Mouse (Mus musculus) limb, embryonic 14.5 days (tissue): ENCODE measurements around the gene Omg. TPM values are rescaled to one million over a fixed set of nuclear protein-coding genes. Genes with fewer than 3 reads are reported as not detected.

Experiments
- ATAC-seq: fragments of 200-750 bp; cut with Nextera tagmentation; 2 replicates; pipeline ENCODE4 v1.8.0; 2017; ENCODE audit warnings: low read depth, moderate number of reproducible peaks, moderate TSS enrichment; ENCODE audit not compliant: low FRiP score
- DNase-seq: peaks from one replicate; pipeline ENCODE4 v3.0.0-alpha.2; 2015; ENCODE audit warnings: low spot score
- H3K27ac ChIP-seq: fragments of 300-500 bp; sonication (generic); replicated peaks from 2 replicates; pipeline ENCODE4 v1.5.1; 2014; ENCODE audit warnings: low read depth, mild to moderate bottlenecking, low read length, moderate library complexity, mixed read lengths
- H3K27me3 ChIP-seq: fragments of 300-500 bp; sonication (generic); 2 replicates; pipeline ENCODE4 v1.6.1; 2014; ENCODE audit warnings: low read length, mixed read lengths; ENCODE audit not compliant: control insufficient read depth, insufficient read depth
- H3K36me3 ChIP-seq: fragments of 300-500 bp; sonication (generic); 2 replicates; pipeline ENCODE4 v1.6.1; 2014; ENCODE audit warnings: mild to moderate bottlenecking, low read length, moderate library complexity, mixed read lengths; ENCODE audit not compliant: control insufficient read depth, insufficient read depth
- H3K4me1 ChIP-seq: fragments of 300-500 bp; sonication (generic); 2 replicates; pipeline ENCODE4 v1.6.1; 2014; ENCODE audit warnings: antibody characterized with exemption, low read length, mixed read lengths; ENCODE audit not compliant: control insufficient read depth, insufficient read depth
- H3K4me2 ChIP-seq: fragments of 300-500 bp; sonication (generic); replicated peaks from 2 replicates; pipeline ENCODE4 v1.6.1; 2014; ENCODE audit warnings: low read depth, mild to moderate bottlenecking, low read length, moderate library complexity; ENCODE audit not compliant: severe bottlenecking
- H3K4me3 ChIP-seq: fragments of 300-500 bp; sonication (generic); replicated peaks from 2 replicates; pipeline ENCODE4 v1.5.1; 2014; ENCODE audit warnings: low read length
- H3K9ac ChIP-seq: fragments of 300-500 bp; sonication (generic); 2 replicates; pipeline ENCODE4 v1.6.1; 2014; ENCODE audit warnings: mild to moderate bottlenecking, low read depth, low read length, moderate library complexity; ENCODE audit not compliant: severe bottlenecking
- H3K9me3 ChIP-seq: fragments of 300-500 bp; sonication (generic); 2 replicates; pipeline ENCODE4 v1.6.1; 2016; ENCODE audit warnings: low read length; ENCODE audit not compliant: control insufficient read depth
- POLR2A ChIP-seq: fragments of 200-500 bp; IDR thresholded peaks from 2 replicates; pipeline ENCODE4 v1.8.0; 2012; ENCODE audit warnings: inconsistent platforms, mild to moderate bottlenecking, moderate library complexity, borderline replicate concordance; ENCODE audit not compliant: insufficient read depth, insufficient read length; ENCODE audit errors: extremely low read depth
- WGBS: fragments of 180-500 bp; shearing (Covaris S2); extraction: QIAGEN DNeasy Blood & Tissue Kit; methylation state at CpG from one replicate; pipeline ENCODE4 v1.1.7; 2014; 5-methylcytosine and 5-hydroxymethylcytosine counted together
- polyA plus RNA-seq, 2 experiments: library from polyadenylated mRNA; depleted of rRNA in 1 of 2; stranded (reverse) in 1 of 2; unstranded in 1 of 2; fragments of >200 nt; fragmentation: Nextera tagmentation in 1 of 2; extraction: Ambion mirVana in 1 of 2; gene quantifications; 2 replicates each; pipeline versions ENCODE4 v1.2.1 to v1.2.3; 2012 to 2014

Gene Omg
- polyA plus RNA-seq, 2 experiments: 0.03 to 0.26 TPM

- Histone ChIP-seq H3K9ac (no peak overlapping the region), H3K4me1 (no peaks in the 10 kb centered on the region), H3K4me3 (no peak overlapping the region), H3K27ac (no peak overlapping the region), H3K4me2 (no peak overlapping the region), H3K27me3 (no peaks in the 10 kb centered on the region), H3K9me3 (no peaks in the 10 kb centered on the region), H3K36me3 (peaks cover 17% of the 10 kb centered on the region)
- 90% methylated on average over 10 of the region's 10 CpGs for WGBS
- ATAC-seq: no peak
- TF ChIP-seq POLR2A: no peak
- no peak for DNase-seq
Observed at GRCm38 (mm10) chr11:79494976-79495800, 8.7 kb downstream of the Omg start.

DNA sequence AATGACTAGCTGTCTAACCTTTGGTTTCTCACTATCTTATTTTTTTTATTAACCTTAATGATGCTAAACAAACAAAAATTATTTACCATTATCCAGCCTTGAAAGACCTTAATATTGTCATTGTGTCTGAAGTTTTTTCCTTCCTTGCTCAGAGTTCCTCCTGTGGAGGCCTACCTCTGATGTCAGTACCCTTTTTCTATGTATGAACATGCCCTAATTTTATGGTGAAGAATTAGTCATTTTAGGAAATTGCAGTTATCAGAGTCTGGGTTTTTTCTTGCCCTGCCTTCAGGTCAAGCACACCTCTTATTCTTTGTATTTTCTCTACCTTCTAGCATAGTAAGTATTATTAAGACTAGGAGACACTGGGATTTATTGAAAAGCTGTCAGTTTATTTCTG, 19.2 kb downstream of the Omg start:
- DNase-seq (no peak), ATAC-seq (no peak)
- Histone ChIP-seq H3K36me3 (peaks cover 11% of the 10 kb centered on the region), H3K9ac (no peak overlapping the region), H3K4me2 (no peak overlapping the region), H3K27ac (no peak overlapping the region), H3K4me3 (no peak overlapping the region), H3K9me3 (no peaks in the 10 kb centered on the region), H3K27me3 (no peaks in the 10 kb centered on the region), H3K4me1 (no peaks in the 10 kb centered on the region)
- TF ChIP-seq POLR2A: no peak

DNA sequence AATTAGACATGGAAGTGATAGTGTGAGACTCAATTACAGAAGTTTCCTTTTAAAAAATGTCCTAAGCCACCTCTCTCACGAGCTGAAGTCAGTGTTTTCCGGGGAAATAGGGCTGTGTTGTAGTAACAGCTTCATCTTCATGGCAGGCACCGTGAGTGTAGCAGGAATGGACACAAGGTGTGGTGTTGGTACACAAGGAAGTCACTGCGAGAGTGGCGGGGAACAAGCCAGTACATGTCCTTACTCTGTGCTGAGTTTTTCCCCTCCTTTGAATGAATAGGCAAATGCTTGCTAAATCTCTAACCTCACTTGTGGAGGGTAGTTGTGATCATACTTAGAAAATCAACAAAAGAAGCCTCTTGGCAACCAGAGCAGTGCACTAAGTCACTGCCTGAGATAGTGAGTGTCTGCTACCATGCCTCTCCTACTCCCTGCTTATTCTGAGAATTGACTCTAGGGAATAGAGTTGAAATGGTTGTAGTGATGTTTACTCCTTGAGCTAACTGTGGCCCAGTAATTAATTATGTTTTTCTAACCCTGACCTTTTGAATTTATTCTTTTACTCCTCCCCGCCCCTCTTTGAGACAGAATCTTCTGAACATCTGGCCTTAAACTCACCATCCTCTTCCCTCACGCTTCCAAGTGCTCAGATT, 19.9 kb downstream of the Omg start:
- Histone ChIP-seq H3K4me2 (no peak overlapping the region), H3K9ac (no peak overlapping the region), H3K27ac (no peak overlapping the region), H3K27me3 (no peaks in the 10 kb centered on the region), H3K9me3 (no peaks in the 10 kb centered on the region), H3K4me3 (no peak overlapping the region), H3K36me3 (peaks cover 12% of the 10 kb centered on the region), H3K4me1 (no peaks in the 10 kb centered on the region)
- DNase-seq: no peak
- no peak for TF ChIP-seq POLR2A
- no peak for ATAC-seq
- WGBS: 76% methylated on average over 7 of the region's 7 CpGs

DNA sequence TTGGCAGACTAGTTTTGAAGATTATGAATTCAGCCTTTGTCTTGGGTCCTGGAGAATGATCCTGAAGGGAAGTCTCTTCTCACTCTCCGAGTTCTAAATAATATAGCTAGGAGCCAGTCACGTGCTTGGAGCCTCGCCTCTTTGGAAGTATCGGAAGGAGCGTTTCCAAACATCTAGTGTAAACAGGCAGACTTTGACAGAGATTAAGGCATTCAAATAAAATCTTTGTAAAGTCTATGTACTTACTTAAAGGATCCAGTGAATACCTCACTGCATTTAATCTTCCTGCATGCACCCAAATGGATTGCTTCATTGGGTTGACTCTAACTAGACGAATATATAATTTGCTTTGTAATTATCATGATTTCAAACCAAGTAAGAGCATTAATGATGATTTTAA, 20.5 kb downstream of the Omg start:
- no peaks in the 10 kb centered on the region for H3K9me3 ChIP-seq
- H3K9ac ChIP-seq: no peak overlapping the region
- TF ChIP-seq POLR2A: no peak
- no peak overlapping the region for H3K4me3 ChIP-seq
- DNase-seq (no peak), ATAC-seq (no peak)
- 93% methylated on average over 6 of the region's 6 CpGs for WGBS
- H3K36me3 ChIP-seq: peaks cover 10% of the 10 kb centered on the region
- no peaks in the 10 kb centered on the region for H3K4me1 ChIP-seq
- no peaks in the 10 kb centered on the region for H3K27me3 ChIP-seq
- H3K27ac ChIP-seq: no peak overlapping the region
- no peak overlapping the region for H3K4me2 ChIP-seq

GRCm38 (mm10) chr11:79468097-79468496, 35.8 kb downstream of the Omg start:
- peaks cover 49% of the 10 kb centered on the region for H3K36me3 ChIP-seq
- no peak for DNase-seq
- ATAC-seq: no peak

More at GRCm38 (mm10) chr11:79468097-79468496, 35.8 kb downstream of the Omg start:
- Histone ChIP-seq H3K4me3 (no peak overlapping the region), H3K27me3 (no peaks in the 10 kb centered on the region), H3K4me1 (no peaks in the 10 kb centered on the region), H3K4me2 (no peak overlapping the region), H3K27ac (no peak overlapping the region), H3K9ac (no peak overlapping the region), H3K9me3 (no peaks in the 10 kb centered on the region)
- TF ChIP-seq POLR2A: no peak
- 60% methylated on average over 1 of the region's 1 CpGs for WGBS
